Mouse (Mus musculus): ENCODE data around the gene Plekhh2. TPM values are rescaled to one million over a fixed set of nuclear protein-coding genes. Genes with fewer than 3 reads are reported as not detected.

The Plekhh2 gene
- polyA plus RNA-seq, 1 experiment, result 2.2 TPM

GRCm38 (mm10) chr17:84658195-84658594 is 146.5 kb downstream of the Plekhh2 start:
- no peak for TF ChIP-seq POLR2A (IDR thresholded peaks at IDR 0.05; ENCODE audit: borderline replicate concordance, control insufficient read depth, low read depth, low read length)
- WGBS, result 82% methylated on average over 5 of the region's 5 CpGs
- Histone ChIP-seq H3K4me3 (replicated peaks; ENCODE audit: control insufficient read depth, low read depth, low read length) (no peak overlapping the region), H3K4me1 (ENCODE audit: control insufficient read depth, insufficient read depth, low read length) (peaks cover 1% of the 10 kb centered on the region; the same call in 1 of the 2 replicates), H3K27ac (ENCODE audit: control insufficient read depth, insufficient read depth, low read depth, low read length, poor library complexity) (no peak overlapping the region)

DNA sequence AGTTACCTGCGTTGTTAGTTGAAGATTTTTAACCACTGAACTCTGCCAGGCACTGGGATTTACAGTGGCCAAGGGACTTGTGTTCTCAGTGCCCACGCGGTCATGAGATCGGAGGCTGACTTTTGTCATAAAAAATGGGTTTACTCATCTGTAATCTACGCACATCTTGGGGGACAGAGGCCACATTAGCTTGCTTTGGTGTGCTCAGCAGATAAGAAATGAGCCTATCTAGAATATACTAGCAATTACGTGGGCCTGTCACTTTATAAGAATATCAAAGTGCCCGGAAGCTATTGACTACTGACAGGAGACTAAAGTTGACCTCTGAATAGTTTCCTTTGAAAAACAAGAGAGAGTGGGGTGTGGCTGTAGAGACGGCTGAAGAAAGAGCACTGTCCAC is 147.3 kb downstream of the Plekhh2 start:
- WGBS, result 84% methylated on average over 8 of the region's 8 CpGs
- peaks cover 1% of the 10 kb centered on the region; the same call in 1 of the 2 replicates for H3K4me1 ChIP-seq (ENCODE audit: control insufficient read depth, insufficient read depth, low read length)
- H3K4me3 ChIP-seq (replicated peaks; ENCODE audit: control insufficient read depth, low read depth, low read length), result no peak overlapping the region
- no peak for TF ChIP-seq POLR2A (IDR thresholded peaks at IDR 0.05; ENCODE audit: borderline replicate concordance, control insufficient read depth, low read depth, low read length)
- no peak for TF ChIP-seq CTCF (IDR thresholded peaks at IDR 0.05; ENCODE audit: control insufficient read depth, insufficient read depth, low read length)
- no peak overlapping the region for H3K27ac ChIP-seq (ENCODE audit: control insufficient read depth, insufficient read depth, low read depth, low read length, poor library complexity)

- Histone ChIP-seq H3K27ac (ENCODE audit: control insufficient read depth, insufficient read depth, low read depth, low read length, poor library complexity) (no peak overlapping the region), H3K4me1 (ENCODE audit: control insufficient read depth, insufficient read depth, low read length) (peaks cover 1% of the 10 kb centered on the region; the same call in 1 of the 2 replicates), H3K4me3 (replicated peaks; ENCODE audit: control insufficient read depth, low read depth, low read length) (no peak overlapping the region)
- TF ChIP-seq POLR2A (IDR thresholded peaks at IDR 0.05; ENCODE audit: borderline replicate concordance, control insufficient read depth, low read depth, low read length), result no peak
- TF ChIP-seq CTCF (IDR thresholded peaks at IDR 0.05; ENCODE audit: control insufficient read depth, insufficient read depth, low read length), result no peak
- 81% methylated on average over 10 of the region's 10 CpGs for WGBS
These were observed 153.4 kb downstream of the Plekhh2 start for GRCm38 (mm10) chr17:84665053-84665452.

DNA sequence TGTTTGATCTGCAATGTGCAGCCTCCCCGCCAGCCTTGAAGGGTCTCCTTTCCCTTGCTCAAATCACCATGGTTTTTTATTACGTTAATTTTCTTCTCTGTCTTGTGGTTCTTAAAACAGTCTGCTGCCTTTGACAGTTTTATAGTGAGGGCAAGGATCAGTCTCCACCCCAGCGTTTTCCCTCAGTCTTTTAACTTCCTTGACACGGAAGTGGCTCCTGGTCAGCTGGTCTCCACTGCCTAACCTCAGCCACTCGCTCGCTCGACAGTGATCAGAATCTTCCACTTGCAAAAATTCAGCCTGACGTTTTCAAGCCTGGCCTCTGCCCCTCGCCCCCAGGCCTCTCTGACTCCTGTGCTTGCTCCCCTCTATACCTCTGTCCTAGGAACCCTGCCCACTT is 154.0 kb downstream of the Plekhh2 start:
- H3K4me1 ChIP-seq (ENCODE audit: control insufficient read depth, insufficient read depth, low read length), result peaks cover 1% of the 10 kb centered on the region; the same call in 1 of the 2 replicates
- no peak overlapping the region for H3K4me3 ChIP-seq (replicated peaks; ENCODE audit: control insufficient read depth, low read depth, low read length)
- TF ChIP-seq CTCF (IDR thresholded peaks at IDR 0.05; ENCODE audit: control insufficient read depth, insufficient read depth, low read length) (no peak), POLR2A (IDR thresholded peaks at IDR 0.05; ENCODE audit: borderline replicate concordance, control insufficient read depth, low read depth, low read length) (no peak)
- 25% methylated on average over 9 of the region's 9 CpGs for WGBS
- no peak overlapping the region for H3K27ac ChIP-seq (ENCODE audit: control insufficient read depth, insufficient read depth, low read depth, low read length, poor library complexity)

- Histone ChIP-seq H3K4me3 (replicated peaks; ENCODE audit: control insufficient read depth, low read depth, low read length) (no peak overlapping the region), H3K27ac (ENCODE audit: control insufficient read depth, insufficient read depth, low read depth, low read length, poor library complexity) (no peak overlapping the region), H3K4me1 (ENCODE audit: control insufficient read depth, insufficient read depth, low read length) (no peaks in the 10 kb centered on the region; the same call in 1 of the 2 replicates)
- TF ChIP-seq CTCF (IDR thresholded peaks at IDR 0.05; ENCODE audit: control insufficient read depth, insufficient read depth, low read length), result no peak
- TF ChIP-seq POLR2A (IDR thresholded peaks at IDR 0.05; ENCODE audit: borderline replicate concordance, control insufficient read depth, low read depth, low read length), result no peak
- 81% methylated on average over 3 of the region's 3 CpGs for WGBS
These were observed 156.2 kb downstream of the Plekhh2 start for GRCm38 (mm10) chr17:84667848-84668247.

Other genes with a start within 250 kb of the Plekhh2 start
- gene Thada, start 45.7 kb upstream of the Plekhh2 start, polyA plus RNA-seq (2011; ENCODE audit: insufficient read depth, insufficient read length, low replicate concordance, missing spikeins), result 4.0 and 5.3 TPM in 2 replicates
- 0.72 and 2.2 TPM in 2 replicates for gene Dync2li1, start 114.6 kb downstream of the Plekhh2 start, polyA plus RNA-seq (2011; ENCODE audit: insufficient read depth, insufficient read length, low replicate concordance, missing spikeins)
- not detected in 2 replicates for gene Abcg8, start 164.4 kb downstream of the Plekhh2 start, polyA plus RNA-seq (2011; ENCODE audit: insufficient read depth, insufficient read length, low replicate concordance, missing spikeins)
- 0.85 TPM in 1 of 2 replicates, not detected in the other for gene Abcg5, start 171.1 kb downstream of the Plekhh2 start, polyA plus RNA-seq (2011; ENCODE audit: insufficient read depth, insufficient read length, low replicate concordance, missing spikeins)